Mouse (Mus musculus) MEL-GATA-1-ER (cell line): ENCODE measurements around the gene Gm20388.

Experiments
- DNase-seq: peaks from one replicate; pipeline ENCODE4 v3.0.0-alpha.2; 2012; ENCODE audit warnings: low read depth; ENCODE audit errors: extremely low read depth

Gm20388 gene

GRCm38 (mm10) chr8:121092627-121093026, 1182.0 kb downstream of the Gm20388 start:
- DNase-seq, result peak; percentile 52

GRCm38 (mm10) chr8:121093496-121093895, 1182.9 kb downstream of the Gm20388 start:
- DNase-seq, result no peak

GRCm38 (mm10) chr8:121104049-121104818, 1193.6 kb downstream of the Gm20388 start:
- no peak for DNase-seq

- DNase-seq, result peak; percentile 92
These were observed 1197.3 kb downstream of the Gm20388 start, which contains the start of gene Mthfsd for GRCm38 (mm10) chr8:121107668-121108656. Gene Mthfsd (minus strand): TSS chr8:121108392.

GRCm38 (mm10) chr8:121108657-121109056, 1198.0 kb downstream of the Gm20388 start:
- DNase-seq, result no peak

GRCm38 (mm10) chr8:121111145-121111907, 1200.7 kb downstream of the Gm20388 start:
- DNase-seq, result no peak

- DNase-seq, result peak; percentile 70
These were observed 1202.6 kb downstream of the Gm20388 start for GRCm38 (mm10) chr8:121113261-121113660.

GRCm38 (mm10) chr8:121115136-121115535, 1204.5 kb downstream of the Gm20388 start:
- DNase-seq, result no peak

- DNase-seq, result peak; percentile 71
These were observed 1205.3 kb downstream of the Gm20388 start, which contains the start of gene Foxc2 for GRCm38 (mm10) chr8:121115948-121116347. Gene Foxc2 (plus strand): TSS chr8:121116171.

- no peak for DNase-seq
These were observed 1206.0 kb downstream of the Gm20388 start for GRCm38 (mm10) chr8:121116591-121117185.

GRCm38 (mm10) chr8:121117186-121117651, 1206.6 kb downstream of the Gm20388 start:
- no peak for DNase-seq

GRCm38 (mm10) chr8:121117906-121118305, 1207.3 kb downstream of the Gm20388 start:
- no peak for DNase-seq

- DNase-seq, result no peak
These were observed 1208.2 kb downstream of the Gm20388 start for GRCm38 (mm10) chr8:121118634-121119420.

- no peak for DNase-seq
These were observed 1209.2 kb downstream of the Gm20388 start for GRCm38 (mm10) chr8:121119635-121120455.

- no peak for DNase-seq
These were observed 1210.1 kb downstream of the Gm20388 start for GRCm38 (mm10) chr8:121120456-121121419.

- no peak for DNase-seq
These were observed 1211.1 kb downstream of the Gm20388 start for GRCm38 (mm10) chr8:121121704-121122103.

GRCm38 (mm10) chr8:121122368-121122767, 1211.7 kb downstream of the Gm20388 start:
- DNase-seq, result no peak

GRCm38 (mm10) chr8:121123113-121123512, 1212.5 kb downstream of the Gm20388 start:
- no peak for DNase-seq
